Mouse (Mus musculus): ENCODE data around the gene Itpr2. TPM values are rescaled to one million over a fixed set of nuclear protein-coding genes. Genes with fewer than 3 reads are reported as not detected.

Itpr2 gene
- polyA plus RNA-seq, 1 experiment, result 10.5 TPM

GRCm38 (mm10) chr6:146322555-146322954, 179.5 kb downstream of the Itpr2 start:
- Histone ChIP-seq H3K4me3 (ENCODE audit: low read depth, low read length) (no peak overlapping the region), H3K27ac (ENCODE audit: insufficient read depth, low read depth, low read length) (no peak overlapping the region), H3K36me3 (ENCODE audit: control insufficient read depth, insufficient read depth, low read length) (no peaks in the 10 kb centered on the region; the same call in 1 of the 2 replicates), H3K4me1 (ENCODE audit: control insufficient read depth, insufficient read depth, insufficient read length, low read length) (no peaks in the 10 kb centered on the region), H3K27me3 (ENCODE audit: control insufficient read depth, insufficient read depth, low read length) (no peaks in the 10 kb centered on the region)
- 59% methylated on average over 7 of the region's 7 CpGs for WGBS
- TF ChIP-seq POLR2A (IDR thresholded peaks at IDR 0.05; ENCODE audit: low read depth, low read length) (no peak), CTCF (IDR thresholded peaks at IDR 0.05; ENCODE audit: extremely low read depth, insufficient read length, insufficient replicate concordance, low read depth, low read length) (no peak)

DNA sequence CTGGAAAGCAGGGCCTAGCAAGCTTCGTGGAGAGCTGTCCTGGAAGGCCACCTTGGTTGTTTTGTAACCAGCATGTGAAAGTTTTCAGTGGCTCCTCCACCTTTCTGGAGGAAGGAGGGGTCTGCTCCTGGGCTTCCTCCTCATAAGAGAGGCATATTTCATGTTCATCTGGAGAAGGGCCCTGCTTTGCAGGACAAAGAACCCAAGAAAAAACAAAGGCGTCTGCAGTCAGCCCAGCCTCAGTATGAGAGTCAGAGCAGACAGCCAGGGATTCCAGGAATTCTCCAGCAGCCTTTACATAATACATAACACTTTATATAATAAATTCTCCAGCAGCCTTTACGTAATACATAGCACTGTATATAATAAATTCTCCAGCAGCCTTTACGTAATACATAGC, 180.1 kb downstream of the Itpr2 start:
- Histone ChIP-seq H3K4me3 (ENCODE audit: low read depth, low read length) (no peak overlapping the region), H3K27me3 (ENCODE audit: control insufficient read depth, insufficient read depth, low read length) (no peaks in the 10 kb centered on the region), H3K27ac (ENCODE audit: insufficient read depth, low read depth, low read length) (no peak overlapping the region), H3K36me3 (ENCODE audit: control insufficient read depth, insufficient read depth, low read length) (no peaks in the 10 kb centered on the region; the same call in 1 of the 2 replicates), H3K4me1 (ENCODE audit: control insufficient read depth, insufficient read depth, insufficient read length, low read length) (no peaks in the 10 kb centered on the region)
- TF ChIP-seq CTCF (IDR thresholded peaks at IDR 0.05; ENCODE audit: extremely low read depth, insufficient read length, insufficient replicate concordance, low read depth, low read length) (no peak), POLR2A (IDR thresholded peaks at IDR 0.05; ENCODE audit: low read depth, low read length) (no peak)
- 71% methylated on average over 4 of the region's 4 CpGs for whole genome bisulfite sequencing

GRCm38 (mm10) chr6:146316415-146316814, 185.6 kb downstream of the Itpr2 start:
- no peaks in the 10 kb centered on the region for H3K27me3 ChIP-seq (ENCODE audit: control insufficient read depth, insufficient read depth, low read length)
- 87% methylated on average over 6 of the region's 6 CpGs for WGBS
- H3K4me3 ChIP-seq (ENCODE audit: low read depth, low read length), result no peak overlapping the region
- H3K4me1 ChIP-seq (ENCODE audit: control insufficient read depth, insufficient read depth, insufficient read length, low read length), result no peaks in the 10 kb centered on the region
- H3K27ac ChIP-seq (ENCODE audit: insufficient read depth, low read depth, low read length), result no peak overlapping the region
- no peak for TF ChIP-seq CTCF (IDR thresholded peaks at IDR 0.05; ENCODE audit: extremely low read depth, insufficient read length, insufficient replicate concordance, low read depth, low read length)
- no peak for TF ChIP-seq POLR2A (IDR thresholded peaks at IDR 0.05; ENCODE audit: low read depth, low read length)
- H3K36me3 ChIP-seq (ENCODE audit: control insufficient read depth, insufficient read depth, low read length), result peaks cover 4% of the 10 kb centered on the region; the same call in 1 of the 2 replicates

- peaks cover 4% of the 10 kb centered on the region; the same call in 1 of the 2 replicates for H3K36me3 ChIP-seq (ENCODE audit: control insufficient read depth, insufficient read depth, low read length)
- 70% methylated on average over 8 of the region's 8 CpGs for WGBS
- TF ChIP-seq POLR2A (IDR thresholded peaks at IDR 0.05; ENCODE audit: low read depth, low read length), result no peak
- no peak for TF ChIP-seq CTCF (IDR thresholded peaks at IDR 0.05; ENCODE audit: extremely low read depth, insufficient read length, insufficient replicate concordance, low read depth, low read length)
- no peak overlapping the region for H3K4me3 ChIP-seq (ENCODE audit: low read depth, low read length)
- no peaks in the 10 kb centered on the region for H3K27me3 ChIP-seq (ENCODE audit: control insufficient read depth, insufficient read depth, low read length)
- H3K4me1 ChIP-seq (ENCODE audit: control insufficient read depth, insufficient read depth, insufficient read length, low read length), result no peaks in the 10 kb centered on the region
- H3K27ac ChIP-seq (ENCODE audit: insufficient read depth, low read depth, low read length), result no peak overlapping the region
These were observed 186.9 kb downstream of the Itpr2 start for GRCm38 (mm10) chr6:146315153-146315552.

DNA sequence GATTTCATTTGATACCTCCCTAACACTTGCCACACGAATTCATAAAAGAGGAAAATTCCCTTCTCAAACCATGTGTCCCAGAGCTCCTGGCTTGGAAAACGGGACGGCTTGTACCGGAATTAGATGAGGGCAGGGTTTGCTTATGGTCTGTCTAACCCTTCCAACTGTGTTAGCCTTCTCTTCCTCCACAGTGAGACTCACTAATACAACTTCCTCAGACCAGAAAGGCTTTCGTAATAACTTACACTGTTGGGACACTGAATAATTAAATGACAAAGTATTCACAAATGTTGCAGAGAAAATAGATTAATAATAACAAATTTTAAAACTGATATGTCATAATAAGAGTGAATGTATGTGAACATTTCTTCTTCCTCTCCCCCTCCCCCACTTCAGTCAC, 187.7 kb downstream of the Itpr2 start:
- 88% methylated on average over 5 of the region's 5 CpGs for WGBS
- Histone ChIP-seq H3K4me3 (ENCODE audit: low read depth, low read length) (no peak overlapping the region), H3K27me3 (ENCODE audit: control insufficient read depth, insufficient read depth, low read length) (no peaks in the 10 kb centered on the region), H3K27ac (ENCODE audit: insufficient read depth, low read depth, low read length) (no peak overlapping the region), H3K36me3 (ENCODE audit: control insufficient read depth, insufficient read depth, low read length) (peaks cover 4% of the 10 kb centered on the region; the same call in 1 of the 2 replicates), H3K4me1 (ENCODE audit: control insufficient read depth, insufficient read depth, insufficient read length, low read length) (no peaks in the 10 kb centered on the region)
- no peak for TF ChIP-seq POLR2A (IDR thresholded peaks at IDR 0.05; ENCODE audit: low read depth, low read length)
- no peak for TF ChIP-seq CTCF (IDR thresholded peaks at IDR 0.05; ENCODE audit: extremely low read depth, insufficient read length, insufficient replicate concordance, low read depth, low read length)

GRCm38 (mm10) chr6:146313396-146313795, 188.6 kb downstream of the Itpr2 start:
- 75% methylated on average over 4 of the region's 4 CpGs for WGBS
- TF ChIP-seq CTCF (IDR thresholded peaks at IDR 0.05; ENCODE audit: extremely low read depth, insufficient read length, insufficient replicate concordance, low read depth, low read length), result no peak
- TF ChIP-seq POLR2A (IDR thresholded peaks at IDR 0.05; ENCODE audit: low read depth, low read length), result no peak
- no peak overlapping the region for H3K4me3 ChIP-seq (ENCODE audit: low read depth, low read length)
- H3K4me1 ChIP-seq (ENCODE audit: control insufficient read depth, insufficient read depth, insufficient read length, low read length), result no peaks in the 10 kb centered on the region
- H3K27me3 ChIP-seq (ENCODE audit: control insufficient read depth, insufficient read depth, low read length), result no peaks in the 10 kb centered on the region
- no peak overlapping the region for H3K27ac ChIP-seq (ENCODE audit: insufficient read depth, low read depth, low read length)
- H3K36me3 ChIP-seq (ENCODE audit: control insufficient read depth, insufficient read depth, low read length), result peaks cover 4% of the 10 kb centered on the region; the same call in 1 of the 2 replicates

DNA sequence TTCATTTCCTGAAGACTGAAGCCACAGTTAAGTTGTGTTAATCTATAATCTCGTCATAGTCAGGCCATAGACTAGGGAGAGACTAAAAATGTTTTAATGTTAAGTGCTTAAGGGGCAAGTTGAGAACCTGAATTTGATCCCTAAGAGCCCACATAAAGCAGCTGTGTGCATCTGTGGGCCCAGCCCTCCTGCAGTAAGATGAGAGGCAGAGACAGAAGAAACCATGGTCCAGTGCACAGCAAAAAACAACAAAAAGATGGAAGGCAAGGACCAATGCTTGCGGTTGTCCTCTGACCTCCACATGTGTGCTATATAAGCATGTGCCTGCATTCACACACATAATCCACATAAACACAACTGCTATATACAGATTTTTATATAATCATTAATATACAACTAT, 191.8 kb downstream of the Itpr2 start:
- no peaks in the 10 kb centered on the region for H3K27me3 ChIP-seq (ENCODE audit: control insufficient read depth, insufficient read depth, low read length)
- no peak overlapping the region for H3K4me3 ChIP-seq (ENCODE audit: low read depth, low read length)
- peaks cover 4% of the 10 kb centered on the region; the same call in 1 of the 2 replicates for H3K36me3 ChIP-seq (ENCODE audit: control insufficient read depth, insufficient read depth, low read length)
- no peak overlapping the region for H3K27ac ChIP-seq (ENCODE audit: insufficient read depth, low read depth, low read length)
- WGBS, result 61% methylated on average over 2 of the region's 2 CpGs
- no peaks in the 10 kb centered on the region for H3K4me1 ChIP-seq (ENCODE audit: control insufficient read depth, insufficient read depth, insufficient read length, low read length)
- TF ChIP-seq POLR2A (IDR thresholded peaks at IDR 0.05; ENCODE audit: low read depth, low read length) (no peak), CTCF (IDR thresholded peaks at IDR 0.05; ENCODE audit: extremely low read depth, insufficient read length, insufficient replicate concordance, low read depth, low read length) (no peak)
